Mouse (Mus musculus) small intestine, adult 2 months (tissue): ENCODE measurements around the gene Olfr1396.

Source experiments
- CTCF ChIP-seq: fragments of 200-500 bp; IDR thresholded peaks from 2 replicates; pipeline ENCODE4 v1.5.1; 2012; ENCODE audit warnings: low read depth, mild to moderate bottlenecking, control low read depth, inconsistent platforms, low read length, moderate library complexity, mixed read lengths; ENCODE audit not compliant: insufficient replicate concordance, insufficient read length; ENCODE audit errors: extremely low read depth
- POLR2A ChIP-seq: fragments of 200-500 bp; IDR thresholded peaks from 2 replicates; pipeline ENCODE4 v1.6.1; 2012; ENCODE audit warnings: low read depth, mild to moderate bottlenecking, control low read depth, inconsistent platforms, low read length, moderate library complexity

- TF ChIP-seq POLR2A (no peak), CTCF (no peak)
Observed at GRCm38 (mm10) chr11:49156821-49157814, 42.4 kb upstream of the Olfr1396 start.
